Mouse (Mus musculus) embryonic stem cell, embryonic (primary cell): Measurements from ENCODE around the gene Susd3.

Experiments
- CTCF ChIA-PET, 4 experiments: fragments of 300-600 bp in 2 of 4; fragments of 350-600 bp in 2 of 4; sonication (Branson Sonifier 250); formaldehyde crosslinking; loops; one replicate each; lab custom pipeline; 2022; ENCODE audit warnings: inconsistent platforms in 2 of 4; lab: Charles Lee
- POLR2A ChIA-PET, 4 experiments: fragments of 300-600 bp in 2 of 4; fragments of 350-600 bp in 2 of 4; sonication (Branson Sonifier 250); formaldehyde crosslinking; loops; one replicate each; lab custom pipeline; 2022; ENCODE audit warnings: antibody characterized with exemption in 4 of 4, inconsistent platforms in 1 of 4; lab: Charles Lee

The Susd3 gene

DNA sequence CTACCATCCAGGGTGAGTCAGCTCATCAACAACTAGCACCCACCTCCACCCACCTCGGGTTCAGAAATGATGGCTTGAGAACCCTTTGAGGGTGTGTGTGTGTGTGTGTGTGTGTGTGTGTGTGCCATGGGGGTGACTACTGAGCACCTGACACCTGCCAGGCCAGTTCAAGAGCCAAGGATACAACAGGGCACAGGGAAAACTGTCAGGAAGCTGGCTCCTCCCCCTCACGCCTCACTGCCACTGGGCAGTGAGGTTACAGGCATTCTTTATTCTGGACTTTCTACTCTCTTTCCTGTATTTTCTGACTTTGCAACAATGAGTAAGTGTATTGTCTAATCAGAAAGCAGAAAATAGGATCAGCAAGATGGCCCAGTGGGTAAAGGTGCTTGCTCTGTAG is 1.1 kb upstream of the Susd3 start:
- CTCF ChIA-PET = interaction anchor here in 1 of 4 experiments (0.5 kb wide), 1 partner anchor 29 kb away, joined by 4 read pairs; no protein-coding TSS in a partner anchor
- POLR2A ChIA-PET = interaction anchor here in 2 of 4 experiments (0.9 to 1.6 kb wide), 5 partner anchors 9 to 486 kb away, joined by 3 to 7 read pairs (median 3); partner anchors contain the start of gene Fgd3 (in 1 of the 2)

DNA sequence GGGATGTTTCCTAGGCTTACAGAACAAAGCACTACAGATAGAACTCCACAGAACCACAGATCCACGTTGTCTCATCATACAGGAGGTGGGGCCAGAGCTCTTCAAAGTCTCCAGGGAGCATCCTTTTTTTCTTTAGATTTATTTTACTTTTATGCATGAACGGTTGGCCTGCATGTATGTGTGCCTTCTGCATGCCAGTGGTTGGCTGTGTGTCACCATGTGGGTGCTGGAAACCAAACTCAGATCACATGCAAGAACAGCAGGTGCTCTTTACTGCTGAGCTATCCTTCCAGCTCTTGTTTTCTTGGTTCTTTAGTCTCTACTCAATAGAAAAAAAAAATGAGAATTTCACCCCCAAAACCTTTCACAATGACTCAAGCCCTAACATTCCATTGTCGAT is 417 bp upstream of the Susd3 start:
- ChIA-PET CTCF (interaction anchor here in 3 of 4 experiments (0.6 to 0.9 kb wide), 3 partner anchors 9 to 432 kb away, joined by 3 to 4 read pairs (median 3); no protein-coding TSS in a partner anchor), POLR2A (interaction anchor here in 3 of 4 experiments (0.5 to 1.6 kb wide), 14 partner anchors 10 to 1203 kb away, joined by 3 to 11 read pairs (median 4); partner anchors contain the start of genes Ninj1 (in 2 of the 3), Card19 (in 1 of the 3), Cenpp (in 1 of the 3) and Fgd3 (in 1 of the 3))

DNA sequence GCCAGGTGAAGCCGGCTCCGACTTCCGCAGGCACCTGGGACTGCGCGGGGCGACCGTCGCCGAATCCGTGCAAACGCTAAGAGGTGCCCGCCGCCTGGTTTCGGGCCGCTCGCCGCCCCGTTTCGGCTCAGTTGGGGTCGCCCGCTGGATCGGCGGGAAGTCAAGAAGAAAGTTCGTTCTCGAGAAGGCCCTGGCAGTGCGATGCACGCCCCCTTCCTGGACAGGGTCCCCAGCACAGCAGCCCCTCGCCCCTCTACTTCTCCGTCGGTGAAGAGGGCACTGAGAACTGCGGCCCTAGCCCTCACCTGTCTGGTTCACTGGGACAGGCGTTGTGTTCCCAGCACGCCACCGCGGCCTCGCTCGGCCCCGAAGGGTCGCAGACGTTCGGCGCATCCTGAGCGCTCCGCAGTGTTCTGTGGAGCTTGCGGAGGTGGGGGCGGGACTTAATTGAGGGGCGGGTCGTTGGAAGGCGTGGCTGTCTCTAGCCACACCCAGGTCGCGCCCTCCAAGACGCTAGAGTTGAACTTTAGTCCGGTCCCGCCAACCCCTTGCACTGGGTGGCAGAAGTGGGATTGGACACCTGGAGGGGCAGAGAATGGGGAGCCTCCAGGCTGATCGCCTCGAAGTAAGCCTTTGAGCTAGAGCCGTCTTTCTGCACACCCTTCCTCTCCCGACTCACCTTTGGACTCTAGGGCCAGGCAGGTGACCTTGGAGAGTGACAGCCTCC is 603 bp downstream of the Susd3 start:
- CTCF ChIA-PET = interaction anchor here (0.6 to 1.0 kb wide), 16 partner anchors 10 to 1326 kb away, joined by 3 to 8 read pairs (median 4); partner anchors contain the start of gene Card19 (in 1 of the 4)
- POLR2A ChIA-PET = interaction anchor here (0.6 to 2.1 kb wide), 28 partner anchors 10 to 608 kb away, joined by 3 to 11 read pairs (median 4); partner anchors contain the start of genes Card19 (in 1 of the 4), Cenpp (in 1 of the 4), Fgd3 (in 1 of the 4) and Ninj1 (in 1 of the 4)

DNA sequence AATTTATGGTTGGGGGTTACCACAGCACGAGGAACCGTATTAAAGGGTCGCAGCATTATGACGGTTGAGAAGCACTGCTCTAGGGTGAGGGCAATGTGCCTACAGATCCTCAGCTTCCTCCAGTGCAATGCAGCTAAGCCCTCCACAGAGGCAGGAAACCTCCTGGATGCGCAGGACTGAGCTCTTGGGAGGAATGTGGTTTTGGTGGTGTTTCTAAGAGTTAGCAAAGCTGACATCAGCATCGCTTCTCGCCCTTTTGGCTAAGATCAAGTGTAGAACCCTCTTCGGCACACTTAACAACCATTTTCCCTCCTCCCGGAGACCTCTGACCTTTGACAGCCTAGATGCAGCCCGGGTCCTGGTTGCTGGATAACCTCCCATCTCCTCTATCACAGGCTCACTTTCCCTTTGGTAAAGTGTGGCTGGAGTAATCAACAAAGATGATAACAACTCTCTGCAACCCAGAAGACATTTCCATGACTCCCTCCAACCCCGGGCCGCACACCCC is 1.2 kb downstream of the Susd3 start:
- ChIA-PET POLR2A (interaction anchor here (0.6 to 2.1 kb wide), 18 partner anchors 9 to 607 kb away, joined by 3 to 11 read pairs (median 4); partner anchors contain the start of genes Card19 (in 1 of the 4) and Ninj1 (in 1 of the 4)), CTCF (interaction anchor here in 3 of 4 experiments (0.6 to 1.0 kb wide), 11 partner anchors 24 to 1326 kb away, joined by 3 to 8 read pairs (median 4); partner anchors contain the start of gene Card19 (in 1 of the 3))

DNA sequence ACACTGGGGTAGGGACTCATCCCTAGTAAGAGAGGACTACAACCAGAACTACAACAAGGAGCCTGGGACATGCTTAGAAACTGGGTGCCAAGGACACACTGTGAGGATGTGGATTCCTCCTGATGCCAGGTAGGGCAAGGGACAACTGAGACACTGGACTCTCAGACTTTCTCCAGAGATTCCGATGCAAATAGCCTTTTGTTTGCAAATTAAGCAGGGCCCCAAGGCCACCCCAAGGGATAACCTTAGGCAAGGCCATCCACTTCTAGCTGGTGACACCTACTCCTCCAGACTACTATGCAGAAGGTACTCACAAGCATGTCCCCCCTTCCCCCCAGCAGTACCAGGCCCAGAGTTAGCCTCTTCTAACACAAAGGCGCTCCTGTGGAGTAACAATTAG is 1.9 kb downstream of the Susd3 start:
- CTCF ChIA-PET = no interaction called here
- POLR2A ChIA-PET = interaction anchor here in 3 of 4 experiments (0.7 to 2.1 kb wide), 5 partner anchors 9 to 33 kb away, joined by 3 to 9 read pairs (median 3); no protein-coding TSS in a partner anchor

DNA sequence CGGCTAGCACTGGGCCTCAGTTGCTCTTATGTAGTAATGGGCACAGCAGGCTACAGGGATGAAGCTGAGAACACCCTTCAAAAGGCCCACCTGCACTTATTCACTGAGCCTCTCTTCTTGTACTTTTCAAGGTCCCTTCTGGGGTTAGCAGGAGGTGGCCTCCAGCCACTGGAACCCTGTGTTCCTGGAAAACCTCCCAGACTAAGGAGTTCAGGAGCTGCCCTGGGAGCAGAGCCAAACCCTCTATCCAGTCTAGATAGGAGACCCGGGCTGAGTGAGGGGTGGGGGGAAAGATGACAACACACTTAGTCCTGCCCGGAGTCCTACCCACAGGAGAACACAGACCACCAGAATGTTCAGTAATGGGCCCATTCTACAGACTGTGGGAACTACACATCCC is 2.5 kb downstream of the Susd3 start:
- CTCF ChIA-PET = no interaction called here
- POLR2A ChIA-PET = interaction anchor here in 1 of 4 experiments (0.6 to 1.4 kb wide), 2 partner anchors 33 to 64 kb away, joined by 3 read pairs; no protein-coding TSS in a partner anchor

DNA sequence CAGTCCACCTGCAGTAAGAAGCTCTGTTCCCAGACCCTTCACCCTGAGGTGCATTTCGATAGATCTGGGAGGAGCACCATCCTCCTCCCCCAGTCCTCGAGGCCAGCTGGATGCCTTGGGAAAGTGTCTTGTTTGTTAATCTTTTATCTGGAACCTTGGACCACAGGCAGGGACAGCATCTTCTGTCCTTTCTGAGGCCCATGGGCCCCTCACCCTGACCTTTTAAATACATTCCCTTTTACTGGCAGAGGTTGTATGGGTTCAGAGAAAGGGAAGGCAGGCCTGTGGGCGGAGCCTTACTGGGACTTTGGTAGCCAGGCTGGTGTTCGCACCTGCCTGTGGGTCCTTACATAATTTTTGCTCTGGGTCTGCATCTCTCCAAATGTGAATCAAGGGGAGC is 3.3 kb downstream of the Susd3 start:
- ChIA-PET CTCF (no interaction called here), POLR2A (interaction anchor here in 1 of 4 experiments (0.6 kb wide), 1 partner anchor 63 kb away, joined by 3 read pairs; no protein-coding TSS in a partner anchor)

DNA sequence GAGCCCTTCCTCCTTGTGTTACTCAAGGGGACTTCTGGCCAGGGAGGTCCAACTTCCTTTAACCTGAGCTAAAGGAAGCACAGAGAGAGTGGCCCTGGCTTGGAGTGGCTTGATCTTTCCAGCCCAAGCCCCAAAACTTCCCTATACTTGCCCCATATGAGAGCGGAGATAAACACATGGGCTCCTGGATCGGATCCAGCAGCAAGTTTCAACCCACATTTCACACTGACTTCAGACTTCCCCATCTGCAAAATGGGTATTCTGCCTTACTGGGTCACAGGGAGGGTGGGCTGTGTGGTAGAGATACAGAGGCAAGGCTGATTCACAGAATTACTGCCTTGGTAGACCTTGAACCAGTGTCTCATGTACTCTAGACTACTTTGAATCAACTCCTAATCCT is 5.0 kb downstream of the Susd3 start:
- POLR2A ChIA-PET = interaction anchor here in 2 of 4 experiments (0.6 to 1.0 kb wide), 5 partner anchors 10 to 154 kb away, joined by 3 to 14 read pairs (median 6); no protein-coding TSS in a partner anchor

DNA sequence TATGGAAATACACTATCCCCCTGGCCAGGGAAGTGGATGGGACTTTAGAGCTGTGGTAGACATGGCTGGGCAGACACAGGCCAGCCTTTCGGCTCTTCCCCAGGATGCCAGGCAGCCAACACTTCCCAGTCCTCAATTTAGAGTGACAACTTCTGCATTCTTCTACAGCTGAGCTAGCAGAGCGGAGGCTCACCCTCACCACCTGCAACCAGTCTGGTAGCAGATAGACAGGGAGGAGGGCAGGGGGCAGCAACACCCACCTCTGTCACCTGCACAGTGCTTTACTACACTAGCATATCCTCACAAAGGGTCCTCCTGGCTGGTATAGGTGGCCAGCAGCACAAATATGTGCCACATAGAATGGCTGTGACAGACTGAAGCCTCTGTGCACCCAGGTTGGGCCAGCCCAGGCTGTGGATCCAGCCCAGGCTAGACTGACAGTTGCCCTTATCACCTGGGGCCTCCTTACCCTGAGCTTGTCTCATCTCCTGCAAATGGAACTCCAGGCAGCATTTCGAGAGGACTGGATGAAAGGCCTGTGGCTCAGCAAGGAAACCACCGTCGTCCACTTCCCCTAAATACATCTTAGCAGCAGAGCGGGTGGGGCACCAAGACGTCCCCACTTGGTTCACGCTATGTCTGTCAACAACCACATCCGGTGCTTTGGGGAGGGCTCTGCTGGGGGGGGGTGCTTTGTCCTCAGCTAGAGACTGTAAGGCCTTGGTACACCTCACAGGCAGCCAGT is 6.0 kb downstream of the Susd3 start:
- ChIA-PET CTCF (interaction anchor here in 2 of 4 experiments (0.7 to 1.2 kb wide), 2 partner anchors 8 to 169 kb away, joined by 3 to 6 read pairs; no protein-coding TSS in a partner anchor), POLR2A (interaction anchor here in 2 of 4 experiments (0.6 to 1.2 kb wide), 6 partner anchors 11 to 95 kb away, joined by 3 to 14 read pairs (median 5); partner anchors contain the start of gene Wnk2 (in 1 of the 2))

More for the DNA sequence above, 5.0 kb downstream of the Susd3 start:
- CTCF ChIA-PET = interaction anchor here in 2 of 4 experiments (0.7 to 1.2 kb wide), 2 partner anchors 9 to 170 kb away, joined by 3 to 6 read pairs; no protein-coding TSS in a partner anchor

DNA sequence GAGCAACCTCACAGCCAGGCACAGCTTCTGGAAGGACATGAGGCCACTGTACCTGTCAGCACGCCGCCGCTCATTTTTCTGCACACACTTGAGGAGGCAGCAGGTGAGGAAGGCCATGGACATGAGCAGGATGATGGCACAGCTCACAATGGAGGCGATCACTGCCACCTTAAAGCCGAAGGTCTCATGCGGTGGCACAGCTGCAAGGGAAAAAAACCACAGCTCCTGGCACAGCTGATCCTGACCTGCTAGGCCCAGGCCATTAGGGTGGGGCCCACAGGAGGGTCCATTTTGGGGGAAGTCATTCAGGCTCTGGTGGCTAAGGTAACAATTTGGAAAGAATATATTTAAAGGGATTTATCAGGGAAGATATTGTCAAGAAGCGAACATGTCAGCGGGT is 9.8 kb downstream of the Susd3 start:
- POLR2A ChIA-PET = interaction anchor here in 2 of 4 experiments (1.1 to 2.6 kb wide), 4 partner anchors 9 to 140 kb away, joined by 3 to 9 read pairs (median 6); no protein-coding TSS in a partner anchor
- CTCF ChIA-PET = interaction anchor here in 2 of 4 experiments (0.6 to 1.0 kb wide), 2 partner anchors 18 kb away, joined by 3 to 11 read pairs; no protein-coding TSS in a partner anchor

DNA sequence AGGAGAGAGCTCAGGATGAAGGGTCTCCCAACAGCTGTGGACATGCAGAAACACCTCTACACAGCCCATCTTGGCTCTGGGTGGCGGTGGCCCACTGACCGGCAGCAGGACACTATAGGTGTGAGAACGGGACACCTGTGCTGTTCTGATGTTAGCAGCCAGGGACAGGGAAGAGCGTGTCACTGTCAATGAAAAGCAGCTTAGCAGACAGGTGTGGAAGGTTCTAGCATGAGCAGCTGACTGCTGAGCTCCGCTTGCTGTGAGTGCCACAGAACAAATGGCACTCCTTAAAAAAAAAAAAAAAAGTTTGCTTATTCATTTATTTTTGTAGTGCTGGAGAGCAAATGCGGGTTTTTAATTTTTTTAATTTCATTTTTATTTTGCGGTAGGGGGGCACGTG is 10.9 kb downstream of the Susd3 start:
- POLR2A ChIA-PET = interaction anchor here in 3 of 4 experiments (0.6 to 2.6 kb wide), 9 partner anchors 9 to 141 kb away, joined by 3 to 9 read pairs (median 3); partner anchors contain the start of gene Card19 (in 1 of the 3)
- CTCF ChIA-PET = interaction anchor here in 2 of 4 experiments (0.7 to 1.0 kb wide), 3 partner anchors 9 to 67 kb away, joined by 3 to 11 read pairs (median 4); no protein-coding TSS in a partner anchor

DNA sequence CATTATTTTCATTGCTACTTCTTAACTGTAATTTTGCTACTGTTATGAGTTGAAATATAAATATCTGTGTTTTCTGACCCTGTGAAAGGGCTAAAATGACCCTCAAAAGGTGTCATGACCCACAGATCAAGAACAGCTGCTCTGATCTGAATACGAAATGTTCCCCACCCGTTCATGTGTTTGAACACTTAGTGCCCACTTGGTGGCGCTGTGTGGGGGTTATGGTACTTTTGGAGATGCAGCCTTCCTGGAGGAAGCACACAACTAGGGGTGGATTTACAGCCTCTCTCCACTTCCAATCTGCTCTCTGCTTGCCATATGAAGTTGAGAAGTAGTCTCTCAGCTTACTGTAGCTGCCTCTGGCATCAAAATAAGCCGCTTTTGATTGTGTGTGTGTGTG is 13.8 kb downstream of the Susd3 start:
- ChIA-PET CTCF (interaction anchor here in 1 of 4 experiments (1.0 kb wide), 1 partner anchor 8 kb away, joined by 3 read pairs; no protein-coding TSS in a partner anchor), POLR2A (no interaction called here)

DNA sequence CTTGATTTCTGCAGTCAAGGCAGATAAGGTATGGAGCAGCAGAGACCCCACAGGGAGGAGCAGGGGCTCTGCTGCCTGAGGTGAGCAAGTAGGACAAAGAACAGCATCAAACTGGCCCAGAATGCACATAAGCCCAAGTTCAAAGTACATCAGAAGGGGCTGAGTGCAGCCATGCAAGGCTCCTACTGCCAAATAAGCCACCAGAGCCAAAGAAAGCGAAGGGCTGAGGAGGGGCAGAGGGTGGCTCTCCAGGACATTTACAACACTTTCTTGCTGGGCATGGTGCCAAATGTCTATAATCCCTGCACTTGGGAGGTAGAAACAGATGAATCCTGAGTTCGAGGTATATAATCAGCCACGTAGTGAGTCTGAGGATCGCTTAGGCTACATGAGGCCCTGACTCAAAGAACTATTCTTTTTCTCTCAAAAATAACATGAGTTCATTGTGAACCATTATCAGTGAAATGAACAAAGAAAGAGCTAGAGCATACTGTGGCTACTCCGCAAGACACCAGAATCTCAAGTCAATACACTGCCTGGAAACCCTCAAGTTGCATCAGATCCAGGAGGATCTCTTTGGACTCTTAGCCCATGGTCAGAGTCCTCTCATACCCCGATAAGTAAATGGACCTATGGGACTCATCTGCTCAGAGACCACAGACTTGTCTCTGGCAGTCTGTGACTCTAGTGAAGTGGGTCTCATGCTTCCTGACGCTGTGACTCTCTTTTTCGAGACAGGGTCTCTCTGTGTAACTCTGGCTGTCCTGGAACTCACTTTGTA is 14.5 kb downstream of the Susd3 start:
- CTCF ChIA-PET = interaction anchor here in 1 of 4 experiments (1.0 kb wide), 1 partner anchor 9 kb away, joined by 3 read pairs; no protein-coding TSS in a partner anchor
- POLR2A ChIA-PET = no interaction called here

DNA sequence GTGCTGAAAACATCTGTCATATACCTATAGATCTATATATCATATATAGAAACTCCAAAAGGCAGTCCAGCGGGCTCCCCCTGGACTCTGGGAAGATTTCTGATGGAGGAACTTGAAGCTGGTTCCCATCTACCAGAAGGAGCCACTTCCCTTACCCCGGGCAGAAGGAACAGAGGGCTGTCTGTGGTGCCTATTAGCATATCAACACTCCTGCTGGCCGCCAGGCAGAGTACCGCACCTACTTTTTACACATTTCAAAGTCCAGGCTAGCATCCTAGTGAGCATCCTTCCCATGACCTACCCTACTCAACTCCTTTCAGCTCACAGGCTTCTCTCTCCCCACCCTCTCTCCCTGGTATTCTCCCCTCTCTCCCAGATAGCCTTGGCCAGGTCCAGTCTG is 22.9 kb downstream of the Susd3 start:
- CTCF ChIA-PET = interaction anchor here in 2 of 4 experiments (0.6 to 1.5 kb wide), 4 partner anchors 20 to 224 kb away, joined by 3 to 4 read pairs (median 4); no protein-coding TSS in a partner anchor
- POLR2A ChIA-PET = interaction anchor here in 3 of 4 experiments (0.7 to 1.3 kb wide), 6 partner anchors 10 to 22 kb away, joined by 3 to 6 read pairs (median 3); partner anchors contain the start of gene Card19 (in 2 of the 3)

DNA sequence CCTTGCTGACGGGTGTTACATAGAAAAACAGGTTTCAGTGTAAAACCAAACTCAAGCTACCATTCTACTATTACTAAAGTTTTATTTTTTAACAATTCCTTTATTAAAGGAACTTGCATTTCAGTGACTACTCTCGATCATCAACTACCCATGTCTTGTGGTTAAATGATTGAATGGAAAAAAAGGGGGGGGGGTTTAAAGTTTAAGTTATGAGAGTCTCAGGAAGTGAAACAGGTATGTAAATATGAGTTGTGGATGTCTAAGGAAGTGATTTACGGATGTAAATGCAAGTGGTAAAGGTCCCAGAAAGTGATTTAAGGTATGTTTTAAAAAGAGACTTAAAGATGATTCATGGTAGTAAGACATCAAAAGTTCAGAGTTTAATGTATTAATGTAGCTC is 23.3 kb downstream of the Susd3 start:
- CTCF ChIA-PET = interaction anchor here in 1 of 4 experiments (1.5 kb wide), 1 partner anchor 224 kb away, joined by 4 read pairs; no protein-coding TSS in a partner anchor
- POLR2A ChIA-PET = interaction anchor here in 3 of 4 experiments (1.1 to 2.0 kb wide), 8 partner anchors 9 to 346 kb away, joined by 3 to 7 read pairs (median 4); partner anchors contain the start of gene Card19 (in 2 of the 3)

DNA sequence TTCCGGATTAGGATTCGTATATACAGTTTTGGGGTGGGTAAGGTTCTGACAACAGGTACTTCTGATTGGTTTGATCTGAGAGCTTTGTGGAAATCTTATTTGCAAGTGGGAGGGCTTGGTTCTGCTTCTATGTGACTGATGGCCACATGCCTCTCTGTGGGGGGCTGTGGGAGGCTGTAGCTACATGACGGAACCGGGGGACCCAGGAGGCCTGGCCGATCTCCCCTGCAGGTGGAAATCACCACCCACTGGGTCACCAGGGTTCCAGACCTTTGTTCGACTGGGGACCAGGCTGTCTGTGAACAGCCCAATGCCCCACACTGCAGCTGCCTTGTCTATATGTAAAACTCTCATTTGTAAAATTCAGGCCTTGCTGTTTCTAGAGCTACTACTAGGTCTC is 23.8 kb downstream of the Susd3 start:
- CTCF ChIA-PET = interaction anchor here in 1 of 4 experiments (1.0 kb wide), 1 partner anchor 11 kb away, joined by 3 read pairs; no protein-coding TSS in a partner anchor
- POLR2A ChIA-PET = interaction anchor here in 3 of 4 experiments (0.5 to 2.0 kb wide), 10 partner anchors 9 to 557 kb away, joined by 3 to 7 read pairs (median 4); partner anchors contain the start of genes Card19 (in 2 of the 3), Bicd2 (in 1 of the 3) and Ippk (in 1 of the 3)
